ENCODE assay signal across 8 mouse cellular contexts in genomic region chr4:130913077-130913476, GRCm38 (mm10). TPM values are rescaled to one million over a fixed set of nuclear protein-coding genes. Genes with fewer than 3 reads are reported as not detected.
A peak's percentile ranks its signal among the peaks of the same experiment; 100 is the strongest.
DNase-seq lines count a peak whose midpoint lies in the region; ATAC-seq and TF ChIP-seq lines count a peak whose summit lies in the region.

Gene Laptm5, plus strand, starts transcription at chr4:130913125.

- no peak within 1 kb of the TSS for H3K4me3 ChIP-seq in forebrain, embryonic 14.5 days (ENCODE audit: low read depth, low read length)
- no peak within 1 kb of the TSS for H3K4me3 ChIP-seq in hindbrain, postnatal 0 days (ENCODE audit: low read length)
- H3K4me3 ChIP-seq in midbrain, postnatal 0 days (ENCODE audit: low read depth, low read length) = no peak within 1 kb of the TSS

- H3K27me3 ChIP-seq in forebrain, embryonic 14.5 days (replicated peaks; ENCODE audit: control insufficient read depth, insufficient read depth, low read length) = no peaks in the 10 kb centered on the region
- H3K27me3 ChIP-seq in hindbrain, postnatal 0 days (ENCODE audit: insufficient read depth, low read length) = no peaks in the 10 kb centered on the region
- H3K27me3 ChIP-seq in midbrain, postnatal 0 days (ENCODE audit: insufficient read depth, low read length) = no peaks in the 10 kb centered on the region

- H3K9me3 ChIP-seq in forebrain, embryonic 14.5 days (replicated peaks; ENCODE audit: control insufficient read depth, low read length) = no peaks in the 10 kb centered on the region
- no peaks in the 10 kb centered on the region for H3K9me3 ChIP-seq in hindbrain, postnatal 0 days (ENCODE audit: low read length)
- H3K9me3 ChIP-seq in midbrain, postnatal 0 days (ENCODE audit: low read length) = no peaks in the 10 kb centered on the region

- peak; percentile 92 for DNase-seq in A20 (ENCODE audit: low read depth, low spot score)
- DNase-seq in T-cell, adult 2 months (ENCODE audit: low spot score) = peak; percentile 83
- DNase-seq in forebrain, embryonic 14.5 days (ENCODE audit: low spot score) = no peak
- DNase-seq in hindbrain, postnatal 0 days (ENCODE audit: low spot score) = no peak
- DNase-seq in liver = peak; percentile 45
- no peak for DNase-seq in midbrain, postnatal 0 days (ENCODE audit: low spot score)
- DNase-seq in thymus, postnatal 4 days = peak; percentile 82
- DNase-seq in MN1 (ENCODE audit: low spot score) = no peak

- no peaks in the 10 kb centered on the region for H3K4me1 ChIP-seq in forebrain, embryonic 14.5 days (ENCODE audit: control insufficient read depth, insufficient read depth, low read length)
- no peaks in the 10 kb centered on the region for H3K4me1 ChIP-seq in hindbrain, postnatal 0 days (ENCODE audit: insufficient read depth, low read length)
- H3K4me1 ChIP-seq in midbrain, postnatal 0 days (ENCODE audit: insufficient read depth, low read length) = no peaks in the 10 kb centered on the region

- no peak for TF ChIP-seq CTCF in hindbrain, postnatal 0 days (IDR thresholded peaks at IDR 0.05; ENCODE audit: low read depth)
- TF ChIP-seq CTCF in midbrain, postnatal 0 days (IDR thresholded peaks at IDR 0.05) = no peak

- no peak within 1 kb of the TSS for H3K4me2 ChIP-seq in forebrain, embryonic 14.5 days (ENCODE audit: low read length)
- no peak within 1 kb of the TSS for H3K4me2 ChIP-seq in hindbrain, postnatal 0 days (ENCODE audit: low read depth, low read length)
- no peak within 1 kb of the TSS for H3K4me2 ChIP-seq in midbrain, postnatal 0 days (ENCODE audit: low read depth, low read length, poor library complexity, severe bottlenecking)

- H3K27ac ChIP-seq in forebrain, embryonic 14.5 days (ENCODE audit: low read depth, low read length) = no peak within 1 kb of the TSS
- no peak within 1 kb of the TSS for H3K27ac ChIP-seq in hindbrain, postnatal 0 days
- H3K27ac ChIP-seq in midbrain, postnatal 0 days (ENCODE audit: low read depth, low read length) = no peak within 1 kb of the TSS

- no peaks in the 10 kb centered on the region for H3K36me3 ChIP-seq in forebrain, embryonic 14.5 days (ENCODE audit: control insufficient read depth, insufficient read depth, low read length)
- no peaks in the 10 kb centered on the region for H3K36me3 ChIP-seq in hindbrain, postnatal 0 days (ENCODE audit: insufficient read depth, low read length)
- H3K36me3 ChIP-seq in midbrain, postnatal 0 days (ENCODE audit: insufficient read depth, low read length) = no peaks in the 10 kb centered on the region

- 64% methylated on average over 11 of the region's 11 CpGs for WGBS in forebrain, embryonic 14.5 days
- WGBS in hindbrain, postnatal 0 days = 69% methylated on average over 11 of the region's 11 CpGs
- 70% methylated on average over 11 of the region's 11 CpGs for WGBS in midbrain, postnatal 0 days

- no peak within 1 kb of the TSS for H3K9ac ChIP-seq in forebrain, embryonic 14.5 days (ENCODE audit: low read length)
- H3K9ac ChIP-seq in hindbrain, postnatal 0 days (replicated peaks; ENCODE audit: low read length) = no peak within 1 kb of the TSS
- 0 out of 2 replicates have a peak within 1 kb of the TSS, but pooled peaks have one; percentile 13 for H3K9ac ChIP-seq in midbrain, postnatal 0 days (replicated peaks; ENCODE audit: low read length, poor library complexity, severe bottlenecking)

- ATAC-seq in forebrain, embryonic 14.5 days = no peak
- ATAC-seq in hindbrain, postnatal 0 days = no peak
- ATAC-seq in midbrain, postnatal 0 days (ENCODE audit: low FRiP score) = no peak

RNA-seq across cellular contexts. Expression of gene Laptm5, which starts in this region (rescaled TPM):
- polyA plus RNA-seq in forebrain, embryonic 14.5 days (2014; fragmentation: Nextera tagmentation; extraction: Ambion mirVana) = 27.6 and 31.9 TPM in 2 replicates
- 42.8 and 71.4 TPM in 2 replicates for total RNA-seq in hindbrain, postnatal 0 days (2014; rRNA removed)
- 40.8 and 43.1 TPM in 2 replicates for polyA plus RNA-seq in hindbrain, postnatal 0 days (2015; fragmentation: Nextera tagmentation; extraction: Ambion mirVana)
- 28.2 and 34.5 TPM in 2 replicates for total RNA-seq in midbrain, postnatal 0 days (2014; rRNA removed)
- 32.8 and 36.2 TPM in 2 replicates for polyA plus RNA-seq in midbrain, postnatal 0 days (2015; fragmentation: Nextera tagmentation; extraction: Ambion mirVana)

Comparison
In these comparisons a context has a peak if more than half of its experiments do, and no peak if none do; other contexts are left out.
1. DNase-seq: peak in A20 (single experiment), T-cell, adult 2 months (single experiment), liver (single experiment) and thymus, postnatal 4 days (single experiment); none in forebrain, embryonic 14.5 days (single experiment), hindbrain, postnatal 0 days (single experiment), midbrain, postnatal 0 days (single experiment) and MN1 (single experiment).